Mouse (Mus musculus) forebrain, embryonic 12.5 days (tissue): Measurements from ENCODE around the gene Angpt4. TPM values are rescaled to one million over a fixed set of nuclear protein-coding genes. Genes with fewer than 3 reads are reported as not detected.

Experiments
- ATAC-seq: fragments of 200-750 bp; cut with Nextera tagmentation; 2 replicates; pipeline ENCODE4 v1.8.0; 2017; ENCODE audit warnings: moderate TSS enrichment; ENCODE audit not compliant: low FRiP score
- H3K27ac ChIP-seq: fragments of 300-500 bp; sonication (generic); 2 replicates; pipeline ENCODE4 v1.5.1; 2016; ENCODE audit warnings: mild to moderate bottlenecking
- H3K27me3 ChIP-seq: fragments of 300-500 bp; sonication (generic); 2 replicates; pipeline ENCODE4 v1.6.1; 2016; ENCODE audit warnings: mild to moderate bottlenecking
- H3K36me3 ChIP-seq: fragments of 300-500 bp; sonication (generic); replicated peaks from 2 replicates; pipeline ENCODE4 v1.6.1; 2016; ENCODE audit warnings: mild to moderate bottlenecking
- H3K4me1 ChIP-seq: fragments of 300-500 bp; sonication (generic); 2 replicates; pipeline ENCODE4 v1.6.1; 2016
- H3K4me2 ChIP-seq: fragments of 300-500 bp; sonication (generic); 2 replicates; pipeline ENCODE4 v1.6.1; 2016; ENCODE audit warnings: mild to moderate bottlenecking, moderate library complexity
- H3K4me3 ChIP-seq: fragments of 300-500 bp; sonication (generic); replicated peaks from 2 replicates; pipeline ENCODE4 v1.5.1; 2016; ENCODE audit warnings: mild to moderate bottlenecking
- H3K9ac ChIP-seq: fragments of 300-500 bp; sonication (generic); 2 replicates; pipeline ENCODE4 v1.6.1; 2016; ENCODE audit warnings: mild to moderate bottlenecking
- H3K9me3 ChIP-seq: fragments of 300-500 bp; sonication (generic); 2 replicates; pipeline ENCODE4 v1.6.1; 2016
- WGBS: fragments of 180-500 bp; shearing (Covaris S2); methylation state at CpG from one replicate; pipeline ENCODE4 v1.1.7; 2016; 5-methylcytosine and 5-hydroxymethylcytosine counted together
- polyA plus RNA-seq: library from polyadenylated mRNA; unstranded; fragments of >200 nt; fragmentation: Nextera tagmentation; extraction: Ambion mirVana; gene quantifications from 2 replicates; pipeline ENCODE4 v1.2.1, GENCODE M21; 2016

Angpt4 gene
- polyA plus RNA-seq, 1 experiment from 2014 or later, result 0.10 TPM

DNA sequence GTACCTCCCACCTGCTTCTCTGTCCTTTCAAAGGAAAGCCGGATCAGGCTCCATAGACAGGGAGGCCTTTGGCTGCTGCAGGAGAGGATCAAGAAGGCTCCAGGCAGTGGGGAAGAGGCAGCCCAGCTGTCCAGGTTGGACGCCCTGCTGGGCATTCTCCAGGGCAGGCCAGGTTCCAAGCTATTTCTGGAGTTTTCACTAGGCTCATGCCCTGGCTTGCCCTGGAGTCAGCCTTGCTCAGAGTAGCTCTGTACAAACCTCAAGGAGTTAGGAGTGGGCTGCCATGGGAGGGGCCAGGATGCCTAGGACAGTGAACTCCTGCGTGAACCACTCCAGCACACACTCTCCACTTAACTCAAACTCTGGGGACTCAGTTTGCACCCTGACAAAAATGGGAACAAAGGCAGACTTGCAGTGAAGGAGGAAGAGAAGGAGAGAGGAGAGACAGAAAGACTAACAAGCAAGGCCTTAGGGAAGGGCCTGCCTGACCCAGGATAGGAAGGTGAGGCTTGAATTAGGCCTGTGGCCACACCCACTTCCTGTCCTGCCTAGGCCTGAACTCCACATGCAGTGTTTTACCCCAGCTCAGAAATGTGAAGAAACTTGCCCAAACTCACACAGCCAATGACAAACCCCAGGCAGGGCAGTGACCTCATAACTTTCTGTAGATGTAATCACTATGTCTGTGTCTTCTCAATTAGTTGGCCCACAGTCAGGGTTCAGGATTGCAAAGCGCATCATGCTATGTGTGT lies 66.9 kb downstream of the Angpt4 start:
- H3K9me3 ChIP-seq, result no peaks in the 10 kb centered on the region

DNA sequence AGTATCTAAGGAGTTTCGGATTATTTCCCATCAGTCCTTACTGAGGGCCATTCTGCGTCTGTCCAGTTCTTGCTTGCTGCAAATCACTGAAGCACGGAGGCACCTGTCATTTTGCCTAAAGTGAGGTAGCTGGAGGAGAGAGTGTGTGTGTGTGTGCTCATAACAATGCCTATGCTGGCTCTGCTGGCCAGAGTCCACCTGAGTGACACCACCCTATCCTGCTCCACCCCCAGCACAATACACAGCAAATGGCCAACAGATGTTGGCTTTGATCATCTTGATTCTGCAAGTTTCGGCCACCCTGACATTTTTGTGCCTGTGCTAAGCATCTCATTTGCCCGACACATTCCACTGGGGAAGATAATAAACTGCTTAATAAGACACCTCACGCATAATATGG lies 67.5 kb downstream of the Angpt4 start:
- H3K36me3 ChIP-seq, result 0 out of 2 replicates have a peak, but pooled peaks cover 11% of the 10 kb centered on the region
- H3K4me2 ChIP-seq, result peak overlapping the region; percentile 84
- WGBS, result 72% methylated on average over 6 of the region's 6 CpGs
- H3K27ac ChIP-seq, result no peak overlapping the region
- ATAC-seq, result no peak
- no peaks in the 10 kb centered on the region for H3K27me3 ChIP-seq
- peaks cover 63% of the 10 kb centered on the region for H3K4me1 ChIP-seq
- H3K4me3 ChIP-seq, result peak overlapping the region; percentile 80
- H3K9ac ChIP-seq, result peak overlapping the region; percentile 85; the same call in 1 of the 2 replicates
- H3K9me3 ChIP-seq, result no peaks in the 10 kb centered on the region

More for the DNA sequence above, 66.9 kb downstream of the Angpt4 start:
- H3K4me1 ChIP-seq, result peaks cover 69% of the 10 kb centered on the region
- ATAC-seq, result no peak
- H3K4me2 ChIP-seq, result peak overlapping the region; percentile 84
- 0 out of 2 replicates have a peak, but pooled peaks cover 11% of the 10 kb centered on the region for H3K36me3 ChIP-seq
- 87% methylated on average over 4 of the region's 4 CpGs for WGBS
- H3K27me3 ChIP-seq, result no peaks in the 10 kb centered on the region
- H3K4me3 ChIP-seq, result no peak overlapping the region
- H3K9ac ChIP-seq, result 0 out of 2 replicates have a peak overlapping the region, but pooled peaks have one; percentile 8
- H3K27ac ChIP-seq, result no peak overlapping the region

DNA sequence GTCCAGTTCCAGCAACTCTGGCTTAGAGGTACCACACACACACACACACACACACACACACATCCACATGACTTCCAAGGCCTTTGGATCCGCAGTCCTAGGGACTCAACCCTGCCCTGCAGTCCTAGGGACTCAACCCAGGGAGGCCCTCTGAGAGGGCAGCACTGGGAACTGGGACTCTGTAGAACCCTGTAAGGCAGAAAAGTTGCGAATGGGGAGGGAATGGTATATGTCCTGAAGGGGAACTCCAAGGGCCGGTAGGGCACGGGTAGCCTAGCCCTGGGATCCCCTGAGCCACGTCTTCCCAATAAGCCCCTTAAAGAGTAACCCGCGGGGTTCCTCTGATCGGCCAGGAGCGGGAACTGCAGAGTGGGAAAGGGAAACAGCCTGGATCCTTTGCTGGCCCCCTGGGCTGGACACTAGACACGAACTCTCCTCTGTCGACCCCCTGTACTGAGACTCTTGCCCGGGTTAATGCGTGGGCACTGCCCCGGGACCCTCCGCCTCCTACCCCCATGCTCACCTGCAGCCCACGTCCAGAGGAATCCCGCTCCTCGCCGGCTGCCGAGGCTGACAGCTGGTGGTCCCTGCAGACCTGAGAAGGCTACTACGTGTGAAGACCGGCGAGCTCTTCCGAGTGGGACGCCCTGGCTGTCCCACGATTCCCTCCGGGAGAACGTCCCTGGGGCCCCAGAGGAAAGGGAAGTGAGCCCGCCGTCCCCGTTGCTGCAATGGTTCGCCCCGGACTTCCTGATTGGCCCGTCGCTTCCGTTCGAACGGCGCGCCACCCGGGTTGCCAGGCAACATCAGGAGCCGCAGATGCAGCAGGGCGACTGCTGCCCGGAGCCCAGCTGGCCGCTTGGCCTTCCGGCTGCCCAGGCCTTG lies 68.7 kb downstream of the Angpt4 start, which contains the start of gene Fam110a:
TSS of gene Fam110a (minus strand) at position 750 of the 885 bp plus-strand sequence.
- Histone ChIP-seq H3K4me3 (peak within 1 kb of the TSS; percentile 80), H3K9ac (peak within 1 kb of the TSS; percentile 85), H3K9me3 (no peaks in the 10 kb centered on the region), H3K4me1 (peaks cover 51% of the 10 kb centered on the region), H3K27me3 (no peaks in the 10 kb centered on the region), H3K36me3 (0 out of 2 replicates have a peak, but pooled peaks cover 11% of the 10 kb centered on the region), H3K4me2 (peak within 1 kb of the TSS; percentile 84), H3K27ac (peak within 1 kb of the TSS; percentile 81)
- ATAC-seq, result peak; percentile 93
- under 1% methylated on average over 46 of the region's 46 CpGs for WGBS

DNA sequence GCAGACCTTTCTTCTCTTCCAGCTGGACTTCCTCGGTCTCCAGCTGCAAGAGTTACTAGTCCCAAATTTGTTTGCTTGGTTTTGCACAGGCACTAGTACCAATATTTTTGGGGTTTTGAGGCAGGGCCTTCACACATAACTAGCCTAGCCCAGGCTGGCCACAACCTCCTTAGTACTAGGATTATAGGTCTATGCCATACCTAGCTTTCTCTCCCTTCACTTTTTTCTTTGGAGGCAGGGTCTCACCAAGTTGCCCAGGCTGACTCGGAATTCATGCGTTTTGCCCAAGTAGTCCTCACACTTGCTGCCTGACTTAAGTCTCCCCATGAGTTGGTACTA lies 69.3 kb downstream of the Angpt4 start:
- ATAC-seq, result peak; percentile 59
- peak overlapping the region; percentile 84 for H3K4me2 ChIP-seq
- no peaks in the 10 kb centered on the region for H3K27me3 ChIP-seq
- H3K27ac ChIP-seq, result peak overlapping the region; percentile 81
- peak overlapping the region; percentile 85; the same call in 1 of the 2 replicates for H3K9ac ChIP-seq
- H3K4me1 ChIP-seq, result peaks cover 48% of the 10 kb centered on the region
- WGBS, result 20% methylated on average over 3 of the region's 3 CpGs
- H3K36me3 ChIP-seq, result 0 out of 2 replicates have a peak, but pooled peaks cover 11% of the 10 kb centered on the region
- peak overlapping the region; percentile 80 for H3K4me3 ChIP-seq
- no peaks in the 10 kb centered on the region for H3K9me3 ChIP-seq

DNA sequence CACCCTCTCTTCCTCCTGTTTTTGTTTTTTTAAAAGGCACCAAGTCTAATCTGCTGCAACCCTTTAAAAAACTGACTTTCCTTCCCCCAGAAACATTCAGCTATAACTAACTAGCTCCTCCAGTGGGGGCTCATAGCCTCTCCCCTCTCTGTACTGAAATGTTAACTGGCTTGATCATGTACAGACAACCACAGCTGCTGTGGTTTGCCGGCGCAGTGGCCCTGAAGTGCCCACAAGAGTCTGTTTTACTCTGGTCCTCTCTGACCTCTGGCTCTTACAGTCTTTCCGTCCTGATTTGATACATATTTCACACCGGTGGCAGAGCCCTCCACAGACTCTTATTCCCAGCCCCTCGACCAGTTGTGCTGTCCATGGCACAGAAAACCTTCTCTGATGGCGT lies 70.3 kb downstream of the Angpt4 start:
- H3K27ac ChIP-seq, result no peak overlapping the region
- H3K9me3 ChIP-seq, result no peaks in the 10 kb centered on the region
- WGBS, result 87% methylated on average over 6 of the region's 6 CpGs

DNA sequence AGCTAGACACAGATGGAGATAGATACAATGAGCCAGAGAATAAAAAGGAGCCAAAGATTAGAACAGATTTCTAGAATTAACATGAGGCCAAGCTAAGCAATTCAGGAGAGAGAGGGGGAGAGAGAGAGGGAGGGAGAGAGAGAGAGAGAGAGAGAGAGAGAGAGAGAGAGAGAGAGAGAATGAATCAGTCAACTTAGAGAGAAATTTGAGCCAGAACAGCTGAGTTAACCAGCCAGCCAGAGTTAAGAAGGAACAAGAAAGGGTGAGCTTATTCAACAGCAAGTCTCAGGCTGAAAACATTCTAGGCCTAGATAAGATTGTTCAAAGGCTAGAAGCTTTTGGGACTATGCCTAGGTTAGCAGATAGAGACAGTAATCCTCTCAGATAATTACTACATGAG lies 71.5 kb downstream of the Angpt4 start:
- Histone ChIP-seq H3K9me3 (no peaks in the 10 kb centered on the region), H3K27me3 (no peaks in the 10 kb centered on the region), H3K4me3 (no peak overlapping the region), H3K4me2 (no peak overlapping the region), H3K27ac (no peak overlapping the region), H3K36me3 (no peaks in the 10 kb centered on the region), H3K9ac (no peak overlapping the region), H3K4me1 (peaks cover 28% of the 10 kb centered on the region)
- no peak for ATAC-seq

More for the DNA sequence above, 70.3 kb downstream of the Angpt4 start:
- Histone ChIP-seq H3K4me2 (no peak overlapping the region), H3K27me3 (no peaks in the 10 kb centered on the region), H3K4me1 (peaks cover 41% of the 10 kb centered on the region), H3K9ac (no peak overlapping the region), H3K4me3 (no peak overlapping the region), H3K36me3 (0 out of 2 replicates have a peak, but pooled peaks cover 10% of the 10 kb centered on the region)
- no peak for ATAC-seq

DNA sequence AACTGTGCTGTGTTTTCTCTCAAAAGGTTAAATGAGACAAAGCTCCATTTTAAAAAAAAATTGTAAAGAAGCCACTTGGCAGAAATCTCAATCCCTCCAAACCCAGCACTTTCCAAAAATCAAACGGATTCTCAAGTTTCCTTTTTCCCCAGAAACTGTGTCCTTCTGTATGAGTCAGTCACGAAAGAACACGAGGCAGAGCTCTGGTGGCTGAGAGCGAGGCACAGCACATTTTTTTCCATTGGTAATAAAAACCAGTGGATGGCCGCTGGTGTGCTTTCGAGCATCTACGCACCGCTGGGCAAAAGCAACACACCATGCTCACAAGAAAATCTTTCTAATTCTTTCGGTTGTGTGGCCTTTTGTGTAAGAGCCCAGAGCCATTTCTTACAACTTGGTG lies 73.0 kb downstream of the Angpt4 start:
- no peak overlapping the region for H3K4me2 ChIP-seq
- WGBS, result 68% methylated on average over 9 of the region's 9 CpGs
- no peak overlapping the region for H3K27ac ChIP-seq
- ATAC-seq, result no peak
- H3K9ac ChIP-seq, result no peak overlapping the region
- peaks cover 13% of the 10 kb centered on the region for H3K4me1 ChIP-seq
- no peaks in the 10 kb centered on the region for H3K9me3 ChIP-seq
- no peaks in the 10 kb centered on the region for H3K27me3 ChIP-seq
- no peak overlapping the region for H3K4me3 ChIP-seq
- H3K36me3 ChIP-seq, result no peaks in the 10 kb centered on the region

DNA sequence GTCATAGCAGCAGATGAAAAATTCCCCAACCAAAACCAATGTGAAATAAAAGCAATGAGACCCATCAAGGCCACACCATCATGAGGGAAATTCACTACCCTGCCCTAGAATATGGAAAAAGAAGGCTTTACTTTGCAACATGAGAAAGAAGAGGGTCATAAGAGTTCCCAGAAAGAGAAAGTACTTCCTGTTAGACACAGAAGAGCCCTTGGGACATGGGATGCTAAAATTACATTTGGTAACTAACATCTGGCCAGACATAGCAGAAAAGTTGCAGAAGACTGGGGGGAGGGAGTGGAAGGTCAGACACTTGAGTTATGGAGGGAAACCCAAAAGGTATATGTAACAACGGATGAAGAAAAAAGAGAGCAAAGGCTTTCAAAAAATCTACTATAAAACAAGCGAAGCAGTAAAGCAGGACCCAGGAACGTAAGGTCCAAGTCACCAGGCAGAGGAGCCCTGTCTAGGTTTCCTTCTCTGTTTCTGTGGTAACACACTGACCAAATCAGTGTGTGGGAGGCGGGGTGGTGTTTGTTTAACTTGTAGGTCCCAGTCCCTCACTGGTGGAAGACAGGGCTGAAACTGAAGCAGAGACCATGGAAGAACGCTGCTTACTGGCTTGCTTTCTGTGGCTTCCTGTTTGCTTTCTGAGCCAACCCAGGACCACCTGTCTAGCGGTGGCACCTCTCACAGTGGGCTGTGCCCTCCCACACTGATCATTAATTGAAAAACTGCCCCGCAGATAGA lies 74.6 kb downstream of the Angpt4 start:
- no peak for ATAC-seq

DNA sequence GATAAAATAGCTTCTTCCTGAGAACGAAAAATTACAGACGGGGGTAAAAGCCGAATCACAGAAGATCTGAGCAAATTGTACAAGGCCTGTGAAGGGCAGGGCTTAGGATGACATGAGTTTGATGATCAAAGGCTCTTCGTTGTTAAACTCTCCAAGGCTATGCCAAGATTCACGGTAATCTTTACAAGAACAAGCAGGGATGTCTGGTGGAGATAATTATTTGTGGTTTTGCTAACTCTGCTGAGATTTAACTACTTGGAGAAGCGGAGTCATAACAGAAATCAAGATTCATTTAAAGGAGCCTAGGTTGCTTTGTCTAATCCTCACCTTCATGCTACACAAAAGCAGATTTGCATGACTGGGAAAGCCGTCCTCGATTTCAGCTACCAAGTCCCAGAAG lies 75.9 kb downstream of the Angpt4 start:
- Histone ChIP-seq H3K27me3 (no peaks in the 10 kb centered on the region), H3K4me2 (no peak overlapping the region), H3K4me3 (no peak overlapping the region), H3K9ac (no peak overlapping the region), H3K27ac (no peak overlapping the region), H3K4me1 (peaks cover 7% of the 10 kb centered on the region), H3K9me3 (no peaks in the 10 kb centered on the region), H3K36me3 (no peaks in the 10 kb centered on the region)
- WGBS, result 88% methylated on average over 8 of the region's 8 CpGs
- ATAC-seq, result no peak

More for the DNA sequence above, 74.6 kb downstream of the Angpt4 start:
- Histone ChIP-seq H3K4me2 (no peak overlapping the region), H3K4me3 (no peak overlapping the region), H3K36me3 (no peaks in the 10 kb centered on the region), H3K9me3 (no peaks in the 10 kb centered on the region), H3K9ac (no peak overlapping the region), H3K4me1 (peaks cover 2% of the 10 kb centered on the region), H3K27me3 (no peaks in the 10 kb centered on the region), H3K27ac (no peak overlapping the region)
- WGBS, result 75% methylated on average over 7 of the region's 7 CpGs

DNA sequence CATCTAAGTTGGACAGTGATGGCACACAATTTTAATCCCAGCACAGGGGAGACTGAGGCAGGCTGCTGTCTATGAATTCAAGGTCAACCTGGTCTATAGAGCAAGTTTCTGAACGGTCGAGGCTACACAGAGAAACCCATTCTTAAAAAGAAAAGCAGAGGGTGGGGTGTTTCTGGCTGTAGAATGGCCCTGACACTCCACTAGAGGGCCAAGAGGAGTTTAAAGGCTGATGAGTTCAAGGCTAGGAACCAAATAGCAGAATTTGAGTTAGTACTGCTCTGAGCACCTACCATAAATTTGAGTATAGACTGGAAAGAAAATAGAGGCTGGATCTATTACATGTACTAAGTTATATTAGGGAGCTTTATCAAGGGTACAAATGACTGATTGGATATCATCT lies 78.0 kb downstream of the Angpt4 start:
- no peak overlapping the region for H3K27ac ChIP-seq
- H3K4me2 ChIP-seq, result no peak overlapping the region
- no peak overlapping the region for H3K9ac ChIP-seq
- ATAC-seq, result no peak
- peaks cover 5% of the 10 kb centered on the region for H3K27me3 ChIP-seq
- 60% methylated on average over 2 of the region's 2 CpGs for WGBS
- H3K4me1 ChIP-seq, result peaks cover 7% of the 10 kb centered on the region
- no peaks in the 10 kb centered on the region for H3K36me3 ChIP-seq
- H3K4me3 ChIP-seq, result no peak overlapping the region
- no peaks in the 10 kb centered on the region for H3K9me3 ChIP-seq

DNA sequence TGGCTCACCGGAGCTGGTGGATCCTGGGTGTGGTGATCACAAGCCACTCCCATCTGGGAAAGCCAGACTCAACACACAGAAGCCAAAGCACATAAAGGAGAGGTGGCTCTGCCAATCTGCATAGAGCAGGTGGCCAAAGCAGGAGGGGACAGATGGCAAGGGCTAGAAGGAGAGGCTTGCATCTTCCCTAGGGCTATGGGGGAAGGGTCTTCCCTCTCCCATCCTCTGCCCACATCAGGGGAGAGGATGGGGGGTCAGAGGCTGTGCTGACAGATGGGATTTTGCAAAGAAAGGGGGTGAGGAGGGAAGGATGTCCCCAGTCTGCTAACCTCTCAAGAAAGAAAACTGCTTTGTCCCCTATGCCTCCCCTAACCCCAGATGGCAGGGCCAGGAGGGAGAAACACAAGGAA lies 80.0 kb downstream of the Angpt4 start:
- no peak overlapping the region for H3K4me2 ChIP-seq
- peak; percentile 55 for ATAC-seq
- no peak overlapping the region for H3K4me3 ChIP-seq
- H3K9ac ChIP-seq, result no peak overlapping the region
- WGBS, result 16% methylated on average over 1 of the region's 1 CpGs
- H3K4me1 ChIP-seq, result peaks cover 17% of the 10 kb centered on the region
- H3K27ac ChIP-seq, result peak overlapping the region; percentile 54
- peaks cover 20% of the 10 kb centered on the region for H3K27me3 ChIP-seq
- H3K36me3 ChIP-seq, result no peaks in the 10 kb centered on the region
- H3K9me3 ChIP-seq, result no peaks in the 10 kb centered on the region

DNA sequence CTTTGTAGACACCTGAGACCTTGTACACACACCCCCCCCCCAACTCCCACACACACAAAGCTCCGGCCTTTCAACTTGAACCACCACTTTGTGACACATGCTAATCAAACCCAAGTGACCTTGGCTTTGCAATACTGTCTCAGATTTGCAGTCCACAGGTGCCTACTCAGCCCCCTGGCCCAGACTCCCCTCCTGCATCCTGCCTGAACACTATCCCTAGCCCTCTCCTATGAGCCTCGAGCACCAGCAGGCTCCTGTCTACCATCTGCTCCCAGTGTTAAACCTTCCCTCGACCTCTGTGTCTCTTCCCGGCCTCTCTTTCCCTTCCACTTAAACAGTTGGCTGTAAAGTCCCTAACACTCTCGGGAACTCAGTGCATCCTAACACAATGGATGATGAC lies 80.4 kb downstream of the Angpt4 start:
- WGBS, result 55% methylated on average over 5 of the region's 5 CpGs
- Histone ChIP-seq H3K9ac (no peak overlapping the region), H3K9me3 (no peaks in the 10 kb centered on the region), H3K4me1 (peaks cover 17% of the 10 kb centered on the region), H3K27ac (peak overlapping the region; percentile 54), H3K36me3 (no peaks in the 10 kb centered on the region), H3K27me3 (peaks cover 25% of the 10 kb centered on the region), H3K4me3 (no peak overlapping the region), H3K4me2 (no peak overlapping the region)
- peak; percentile 37; the same call in 1 of the 2 replicates for ATAC-seq
